Mouse (Mus musculus) lung, postnatal 0 days (tissue): ENCODE data around the gene Ksr2.

Source experiments
- CTCF ChIP-seq: IDR thresholded peaks from 2 replicates; pipeline ENCODE4 v1.5.1; 2016; ENCODE audit warnings: antibody characterized with exemption, mild to moderate bottlenecking
- EP300 ChIP-seq: IDR thresholded peaks from 2 replicates; pipeline ENCODE4 v1.6.1; 2016; ENCODE audit warnings: antibody characterized with exemption, mild to moderate bottlenecking, control low read depth

DNA sequence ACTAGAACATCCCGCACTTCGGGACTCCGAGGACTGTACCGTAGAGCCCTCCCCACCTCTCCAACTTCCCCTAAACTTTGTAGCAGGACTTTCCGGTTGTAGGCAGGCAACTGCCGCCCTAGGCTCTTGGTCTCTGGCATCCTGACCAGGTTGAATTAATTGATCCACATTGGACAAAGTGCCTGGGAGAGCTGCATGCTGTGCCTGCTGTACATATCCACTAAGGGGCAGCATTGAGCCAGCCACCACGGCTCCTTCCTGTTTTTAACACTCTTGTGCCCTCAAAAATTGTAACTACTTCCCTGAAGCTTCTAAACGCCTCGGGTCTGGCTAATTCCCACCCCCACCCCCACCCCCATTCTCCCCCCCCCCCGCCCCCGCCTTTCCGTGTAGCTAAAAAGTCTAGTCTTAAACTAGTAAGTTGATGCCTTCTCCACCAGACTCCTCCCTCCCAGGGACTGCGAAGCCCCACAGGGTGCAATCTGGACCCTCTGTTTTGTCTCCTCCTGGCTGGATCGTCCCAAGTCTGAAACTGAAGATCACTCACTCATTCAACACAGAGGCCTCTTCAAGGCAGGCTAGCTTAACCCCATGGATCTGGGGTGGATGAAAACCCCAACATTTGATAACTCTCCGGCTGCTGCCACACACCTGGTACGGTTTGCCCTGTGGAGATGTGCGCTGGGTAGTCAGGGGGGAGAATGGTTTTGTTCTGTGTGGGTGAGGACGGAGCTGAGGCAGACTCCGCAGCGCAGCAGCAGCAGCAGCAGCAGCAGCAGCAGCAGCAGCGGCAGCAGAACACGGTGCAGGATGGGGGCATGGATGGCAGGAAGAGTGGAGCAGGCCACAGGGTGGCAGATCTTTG lies 95.9 kb downstream of the Ksr2 start:
- TF ChIP-seq CTCF (peak; percentile 77), EP300 (no peak)
